Mouse (Mus musculus) G1E (cell line): ENCODE measurements around the gene Ccdc148.

ENCODE experiments used
- CTCF ChIP-seq: IDR thresholded peaks from 2 replicates; pipeline ENCODE4 v1.5.1; 2012; ENCODE audit warnings: low read depth, low read length, inconsistent platforms, mixed read lengths
- GATA1 ChIP-seq: IDR thresholded peaks from 2 replicates; pipeline ENCODE4 v1.6.1; 2012; ENCODE audit warnings: borderline replicate concordance, low read length, inconsistent platforms, mixed read lengths
- POLR2AphosphoS5 ChIP-seq: IDR thresholded peaks from 2 replicates; pipeline ENCODE4 v1.6.1; 2012; ENCODE audit warnings: low read depth, low read length, inconsistent platforms; ENCODE audit not compliant: insufficient replicate concordance

GRCm38 (mm10) chr2:59167830-59168229, 7.3 kb upstream of the Ccdc148 start:
- TF ChIP-seq CTCF (no peak), GATA1 (no peak), POLR2AphosphoS5 (no peak)
